Mouse (Mus musculus) spleen, adult 2 months (tissue): Measurements from ENCODE around the gene Itpkc.

Source experiments
- CTCF ChIP-seq: fragments of 200-500 bp; IDR thresholded peaks from 2 replicates; pipeline ENCODE4 v1.5.1; 2011; ENCODE audit warnings: mild to moderate bottlenecking, inconsistent platforms; ENCODE audit not compliant: insufficient read depth, insufficient read length, insufficient replicate concordance; ENCODE audit errors: extremely low read depth
- POLR2A ChIP-seq: fragments of 200-500 bp; IDR thresholded peaks from 2 replicates; pipeline ENCODE4 v1.6.1; 2011; ENCODE audit warnings: low read depth, low read length, inconsistent platforms

- no peak for TF ChIP-seq POLR2A
- no peak for TF ChIP-seq CTCF
These were observed 2.3 kb upstream of the Itpkc start for GRCm38 (mm10) chr7:27230781-27231180.
